Mouse (Mus musculus): Measurements from ENCODE around the gene Ddx28.

- no peak for TF ChIP-seq CTCF (IDR thresholded peaks at IDR 0.05; ENCODE audit: low read depth, low read length)
- no peak for TF ChIP-seq GATA1 (IDR thresholded peaks at IDR 0.05; ENCODE audit: borderline replicate concordance, low read length)
- TF ChIP-seq GATA2 (IDR thresholded peaks at IDR 0.05; ENCODE audit: borderline replicate concordance, low read depth, low read length) = no peak
These were observed 4.5 kb downstream of the Ddx28 start for GRCm38 (mm10) chr8:106007135-106007534.

Measured in G1E (cell line).